Mouse (Mus musculus): Measurements from ENCODE around the gene Trip10. TPM values are rescaled to one million over a fixed set of nuclear protein-coding genes. Genes with fewer than 3 reads are reported as not detected.

Gene Trip10
- polyA plus RNA-seq (2016; fragmentation: Nextera tagmentation; extraction: Ambion mirVana), result 28.1 and 37.9 TPM in 2 replicates

DNA sequence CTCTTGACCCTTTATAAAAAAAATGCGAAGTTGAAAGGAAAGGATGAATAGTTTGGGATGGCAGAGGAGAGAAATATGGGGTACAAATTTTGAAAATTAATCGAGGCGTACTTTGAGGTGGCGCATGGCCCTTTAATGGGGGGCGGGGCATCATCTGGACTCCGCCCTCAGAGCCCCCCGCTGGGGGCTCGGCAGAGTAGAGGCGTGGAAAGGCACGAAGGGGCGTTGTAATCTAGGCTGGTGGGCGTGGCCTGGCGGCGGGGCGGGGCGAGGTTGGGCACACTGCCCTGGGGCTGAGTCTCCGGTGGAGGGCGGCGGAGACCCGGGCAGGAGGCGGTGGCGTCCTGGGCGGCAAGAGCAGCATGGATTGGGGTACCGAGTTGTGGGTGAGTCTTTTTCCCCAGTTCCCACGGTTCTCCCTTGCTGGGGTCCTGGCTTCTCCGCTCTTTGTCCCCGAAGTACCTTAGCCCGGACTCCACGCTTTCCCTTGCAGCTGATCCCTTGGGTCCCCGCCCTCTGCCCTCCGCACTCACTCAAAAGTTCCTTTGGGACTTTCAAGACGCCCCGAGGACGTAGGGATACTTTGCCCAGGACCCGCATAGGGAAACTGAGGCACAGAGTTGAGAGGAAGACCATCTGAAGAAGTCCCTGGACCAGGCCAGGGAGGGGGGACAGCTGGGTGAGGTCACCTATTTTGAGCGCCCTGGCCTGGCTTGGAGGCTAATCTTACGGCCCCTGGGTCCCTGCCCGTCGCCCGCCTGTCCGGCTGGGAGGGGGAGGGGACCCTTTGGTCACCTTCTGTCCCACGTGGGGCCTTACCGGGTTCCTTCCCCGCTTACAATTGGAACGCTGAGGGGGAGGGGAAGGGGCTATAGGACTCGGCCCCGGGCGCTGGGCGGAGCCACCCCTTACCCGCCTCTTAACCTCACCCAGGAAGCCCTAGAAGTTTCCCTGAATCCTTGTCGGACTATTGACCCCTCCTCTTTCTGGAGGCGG is at the start of gene Trip10:
TSS of gene Trip10 (plus strand) at position 270 of the 996 bp plus-strand sequence.
- under 1% methylated on average over 51 of the region's 52 CpGs for WGBS
- peaks cover 38% of the 10 kb centered on the region for H3K4me1 ChIP-seq (replicated peaks)
- H3K36me3 ChIP-seq, result peaks cover 27% of the 10 kb centered on the region
- no peaks in the 10 kb centered on the region for H3K27me3 ChIP-seq (ENCODE audit: insufficient read depth, poor library complexity, severe bottlenecking)
- DNase-seq (ENCODE audit: low spot score), result peak; percentile 96
- H3K27ac ChIP-seq, result peak within 1 kb of the TSS; percentile 90
- peak within 1 kb of the TSS; percentile 79 for H3K4me3 ChIP-seq
- no peaks in the 10 kb centered on the region for H3K9me3 ChIP-seq

GRCm38 (mm10) chr17:57201841-57202724 is 47.2 kb upstream of the Trip10 start:
- WGBS, result 82% methylated on average over 10 of the region's 10 CpGs
- no peaks in the 10 kb centered on the region for H3K9me3 ChIP-seq
- H3K36me3 ChIP-seq, result no peaks in the 10 kb centered on the region
- no peak for DNase-seq (ENCODE audit: low spot score)
- H3K4me1 ChIP-seq (replicated peaks), result no peaks in the 10 kb centered on the region
- H3K4me3 ChIP-seq, result no peak overlapping the region
- no peak overlapping the region for H3K27ac ChIP-seq
- H3K27me3 ChIP-seq (ENCODE audit: insufficient read depth, poor library complexity, severe bottlenecking), result no peaks in the 10 kb centered on the region

DNA sequence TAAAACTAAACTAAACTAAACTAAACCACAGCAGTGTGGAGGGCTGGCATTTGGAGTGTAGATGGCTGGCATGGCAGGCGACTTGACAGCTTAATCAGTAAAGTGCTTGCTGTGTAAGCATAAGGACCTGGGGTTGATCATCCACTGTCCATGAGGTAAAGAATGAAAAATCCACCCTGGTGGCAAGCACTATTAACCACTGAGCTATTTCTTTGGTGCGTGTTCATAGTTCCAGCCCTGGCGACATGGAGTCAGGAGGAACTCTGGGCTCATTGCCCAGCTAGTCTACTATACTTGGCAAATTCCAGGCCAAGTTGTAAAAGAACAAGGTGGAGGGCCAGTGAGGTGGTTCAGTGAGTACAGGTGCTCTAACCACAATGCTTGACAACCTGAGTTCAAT is 41.3 kb upstream of the Trip10 start:
- Histone ChIP-seq H3K27ac (no peak overlapping the region), H3K4me3 (no peak overlapping the region), H3K36me3 (no peaks in the 10 kb centered on the region), H3K27me3 (ENCODE audit: insufficient read depth, poor library complexity, severe bottlenecking) (no peaks in the 10 kb centered on the region), H3K4me1 (replicated peaks) (no peaks in the 10 kb centered on the region), H3K9me3 (no peaks in the 10 kb centered on the region)
- 90% methylated on average over 3 of the region's 3 CpGs for WGBS
- DNase-seq (ENCODE audit: low spot score), result no peak

DNA sequence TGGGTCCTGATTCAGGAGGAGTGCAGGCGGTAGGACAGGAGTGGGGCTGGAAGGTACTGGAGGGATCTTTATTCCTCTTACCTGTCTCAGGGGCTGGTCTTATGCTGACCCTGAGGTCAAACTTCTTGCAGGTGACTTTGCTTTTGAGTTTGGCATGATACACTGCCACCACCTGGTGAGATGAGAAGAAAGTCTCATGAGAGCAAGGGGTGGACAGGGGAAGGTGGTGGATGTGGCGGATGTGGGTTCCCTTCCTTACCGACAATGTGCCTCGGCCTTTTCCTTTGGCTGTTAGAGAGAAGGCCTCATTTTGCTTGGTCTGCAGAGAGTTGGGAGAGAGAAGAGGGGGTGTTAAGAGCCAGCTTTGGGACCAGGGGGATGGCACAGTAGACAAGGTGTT is 39.9 kb upstream of the Trip10 start:
- WGBS, result 76% methylated on average over 4 of the region's 4 CpGs
- Histone ChIP-seq H3K9me3 (no peaks in the 10 kb centered on the region), H3K4me3 (no peak overlapping the region), H3K4me1 (replicated peaks) (no peaks in the 10 kb centered on the region), H3K27me3 (ENCODE audit: insufficient read depth, poor library complexity, severe bottlenecking) (no peaks in the 10 kb centered on the region), H3K27ac (no peak overlapping the region), H3K36me3 (no peaks in the 10 kb centered on the region)
- no peak for DNase-seq (ENCODE audit: low spot score)

- H3K27ac ChIP-seq, result no peak overlapping the region
- H3K4me3 ChIP-seq, result no peak overlapping the region
- no peaks in the 10 kb centered on the region for H3K27me3 ChIP-seq (ENCODE audit: insufficient read depth, poor library complexity, severe bottlenecking)
- H3K9me3 ChIP-seq, result no peaks in the 10 kb centered on the region
- H3K4me1 ChIP-seq (replicated peaks), result 0 out of 2 replicates have a peak, but pooled peaks cover 3% of the 10 kb centered on the region
- no peak for DNase-seq (ENCODE audit: low spot score)
- 58% methylated on average over 9 of the region's 9 CpGs for WGBS
- H3K36me3 ChIP-seq, result no peaks in the 10 kb centered on the region
Measured at GRCm38 (mm10) chr17:57211501-57211900, 37.8 kb upstream of the Trip10 start.

DNA sequence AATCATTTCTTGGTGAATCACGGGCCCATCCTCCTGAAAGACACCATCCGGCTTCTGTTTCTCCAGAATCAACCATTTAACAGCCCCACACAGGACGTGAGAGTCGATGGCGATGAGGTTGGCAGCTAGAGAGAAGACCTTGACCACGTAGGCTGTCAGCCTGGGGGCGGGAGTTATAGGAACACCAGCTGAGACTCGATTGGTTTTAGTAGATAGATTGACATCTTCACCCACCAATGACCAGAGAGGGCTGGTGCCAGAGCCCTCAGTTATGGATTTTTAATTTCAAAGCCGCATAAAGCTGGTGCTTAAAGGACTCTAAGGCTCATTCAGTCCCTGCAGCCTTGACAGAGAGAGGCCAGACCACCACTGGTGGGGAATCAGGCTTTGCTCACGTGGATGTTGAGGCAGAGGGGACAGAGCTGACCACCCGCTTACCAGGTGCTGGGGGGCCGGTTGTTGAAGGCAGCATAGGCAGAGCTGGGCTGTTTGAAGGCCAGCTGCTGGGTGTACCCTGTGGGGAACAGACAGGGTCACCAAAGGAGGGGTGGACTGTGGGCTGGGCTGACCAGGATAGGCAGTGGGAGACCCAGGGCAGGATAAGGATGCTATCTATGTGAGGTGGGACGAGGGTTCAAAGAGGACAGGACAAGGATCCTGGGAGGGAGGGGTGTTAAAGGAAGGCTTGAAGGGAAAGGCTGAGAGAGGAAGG is 34.4 kb upstream of the Trip10 start:
- DNase-seq (ENCODE audit: low spot score), result peak; percentile 12
- H3K4me1 ChIP-seq (replicated peaks), result peaks cover 7% of the 10 kb centered on the region; the same call in 1 of the 2 replicates
- no peaks in the 10 kb centered on the region for H3K36me3 ChIP-seq
- H3K4me3 ChIP-seq, result no peak overlapping the region
- no peaks in the 10 kb centered on the region for H3K9me3 ChIP-seq
- no peak overlapping the region for H3K27ac ChIP-seq
- H3K27me3 ChIP-seq (ENCODE audit: insufficient read depth, poor library complexity, severe bottlenecking), result no peaks in the 10 kb centered on the region
- 47% methylated on average over 13 of the region's 13 CpGs for WGBS

DNA sequence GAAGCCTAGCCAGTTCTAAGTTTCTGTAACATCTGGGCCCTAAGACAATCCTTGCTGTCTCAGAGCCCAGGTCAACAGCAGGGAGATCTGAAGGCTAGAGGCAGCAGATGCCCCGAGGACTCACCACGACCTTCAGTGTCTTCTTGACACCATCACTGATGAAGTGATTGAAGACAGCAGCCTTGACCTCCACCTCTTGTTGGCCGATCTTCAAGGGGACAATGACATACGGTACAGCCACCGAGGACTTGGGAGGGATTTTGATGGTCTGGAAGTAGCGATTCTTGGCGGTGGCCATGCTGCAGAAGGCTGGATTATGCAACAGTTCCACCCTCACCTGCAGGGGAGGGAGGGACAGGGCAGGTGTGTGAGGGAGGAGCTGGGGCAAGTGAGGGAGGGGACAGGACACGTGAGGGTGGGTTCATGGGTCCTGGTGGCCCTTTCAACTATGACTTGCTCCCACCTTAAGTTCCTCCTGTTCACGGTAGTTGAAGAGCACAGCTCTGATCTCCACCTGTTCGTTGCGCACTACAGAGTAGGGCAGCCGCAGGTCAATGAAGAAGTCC is 30.8 kb upstream of the Trip10 start:
- Histone ChIP-seq H3K9me3 (no peaks in the 10 kb centered on the region), H3K27ac (no peak overlapping the region), H3K36me3 (no peaks in the 10 kb centered on the region), H3K27me3 (ENCODE audit: insufficient read depth, poor library complexity, severe bottlenecking) (no peaks in the 10 kb centered on the region), H3K4me3 (no peak overlapping the region), H3K4me1 (replicated peaks) (peaks cover 7% of the 10 kb centered on the region; the same call in 1 of the 2 replicates)
- no peak for DNase-seq (ENCODE audit: low spot score)
- WGBS, result 75% methylated on average over 12 of the region's 12 CpGs

DNA sequence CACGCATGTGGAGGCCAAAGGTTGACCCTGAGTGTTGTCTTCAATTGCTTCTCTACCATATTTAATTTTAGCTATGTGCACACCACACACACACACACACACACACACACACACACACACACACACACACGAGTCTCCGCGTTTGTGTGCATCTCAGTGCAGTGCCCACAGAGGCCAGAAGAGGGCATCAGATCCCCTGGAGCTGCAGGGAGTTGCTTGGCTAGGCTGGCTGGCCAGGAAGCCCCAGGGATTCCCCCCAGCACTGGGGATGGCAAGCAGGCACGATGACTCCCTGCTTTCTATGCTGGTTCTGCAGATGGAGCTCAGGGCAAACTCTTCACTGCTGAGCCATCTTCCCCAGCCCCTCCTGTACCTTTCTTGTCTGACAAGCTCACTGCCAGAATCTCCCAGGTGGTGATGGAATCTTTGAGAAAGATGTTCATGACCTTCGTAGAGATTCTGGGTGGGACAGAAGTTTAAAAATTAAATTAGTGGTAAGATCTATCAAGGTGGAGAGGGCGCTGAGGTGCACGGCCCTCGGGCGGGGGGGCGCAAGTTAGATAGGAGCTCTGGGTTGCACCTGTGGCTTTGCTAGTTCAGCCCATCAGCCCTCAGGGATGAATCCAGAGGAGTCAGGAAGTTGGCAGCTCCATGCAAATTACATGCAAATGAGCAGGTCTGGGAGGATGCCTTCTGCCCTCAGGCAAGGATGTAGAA is 29.9 kb upstream of the Trip10 start:
- Histone ChIP-seq H3K27me3 (ENCODE audit: insufficient read depth, poor library complexity, severe bottlenecking) (0 out of 2 replicates have a peak, but pooled peaks cover 3% of the 10 kb centered on the region), H3K36me3 (no peaks in the 10 kb centered on the region), H3K4me3 (no peak overlapping the region), H3K27ac (no peak overlapping the region), H3K4me1 (replicated peaks) (peaks cover 7% of the 10 kb centered on the region; the same call in 1 of the 2 replicates), H3K9me3 (no peaks in the 10 kb centered on the region)
- DNase-seq (ENCODE audit: low spot score), result peak; percentile 71
- 25% methylated on average over 11 of the region's 11 CpGs for WGBS

DNA sequence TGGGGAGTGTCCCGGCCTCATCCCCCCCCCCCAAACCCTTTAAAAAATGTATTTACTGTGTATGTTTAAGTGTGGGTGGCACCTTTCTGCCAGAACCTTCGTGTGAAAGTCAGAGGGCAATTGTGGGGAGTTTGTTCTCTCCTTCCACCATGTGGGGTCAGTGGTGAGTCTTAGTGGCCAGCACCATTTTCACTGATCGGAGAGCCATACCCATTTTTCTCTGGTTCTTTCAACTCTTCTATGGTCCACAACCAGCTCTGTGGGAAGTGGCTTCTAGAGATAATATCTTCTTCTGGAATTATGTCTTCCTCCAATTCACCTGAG is 29.4 kb upstream of the Trip10 start:
- WGBS, result 21% methylated on average over 3 of the region's 3 CpGs
- no peak overlapping the region for H3K27ac ChIP-seq
- DNase-seq (ENCODE audit: low spot score), result peak; percentile 17
- H3K36me3 ChIP-seq, result no peaks in the 10 kb centered on the region
- peaks cover 10% of the 10 kb centered on the region; the same call in 1 of the 2 replicates for H3K4me1 ChIP-seq (replicated peaks)
- H3K9me3 ChIP-seq, result no peaks in the 10 kb centered on the region
- peaks cover 8% of the 10 kb centered on the region; the same call in 1 of the 2 replicates for H3K27me3 ChIP-seq (ENCODE audit: insufficient read depth, poor library complexity, severe bottlenecking)
- H3K4me3 ChIP-seq, result no peak overlapping the region

DNA sequence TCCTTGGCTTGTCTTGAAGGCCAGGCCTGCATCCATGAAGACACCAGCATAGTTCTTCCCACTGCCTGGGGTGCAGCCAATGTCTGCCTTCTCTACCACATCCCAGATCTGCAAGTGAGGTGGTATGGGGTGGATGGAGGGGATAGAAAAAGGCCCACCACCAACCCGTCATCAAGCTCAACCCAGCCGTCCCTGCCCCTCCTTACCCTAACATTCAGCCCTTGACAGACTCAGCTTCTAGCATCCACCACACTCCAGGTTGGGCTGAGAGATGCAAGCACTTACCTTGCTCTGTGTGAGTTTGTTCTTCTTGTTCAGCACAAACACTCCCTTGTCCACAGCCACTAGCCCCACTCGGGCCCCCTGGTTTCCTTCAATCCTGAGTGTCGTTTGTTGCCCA is 27.3 kb upstream of the Trip10 start:
- Histone ChIP-seq H3K4me3 (no peak overlapping the region), H3K27ac (no peak overlapping the region), H3K4me1 (replicated peaks) (peaks cover 9% of the 10 kb centered on the region; the same call in 1 of the 2 replicates), H3K36me3 (no peaks in the 10 kb centered on the region), H3K9me3 (no peaks in the 10 kb centered on the region), H3K27me3 (ENCODE audit: insufficient read depth, poor library complexity, severe bottlenecking) (peaks cover 8% of the 10 kb centered on the region; the same call in 1 of the 2 replicates)
- DNase-seq (ENCODE audit: low spot score), result no peak
- 78% methylated on average over 4 of the region's 4 CpGs for WGBS

DNA sequence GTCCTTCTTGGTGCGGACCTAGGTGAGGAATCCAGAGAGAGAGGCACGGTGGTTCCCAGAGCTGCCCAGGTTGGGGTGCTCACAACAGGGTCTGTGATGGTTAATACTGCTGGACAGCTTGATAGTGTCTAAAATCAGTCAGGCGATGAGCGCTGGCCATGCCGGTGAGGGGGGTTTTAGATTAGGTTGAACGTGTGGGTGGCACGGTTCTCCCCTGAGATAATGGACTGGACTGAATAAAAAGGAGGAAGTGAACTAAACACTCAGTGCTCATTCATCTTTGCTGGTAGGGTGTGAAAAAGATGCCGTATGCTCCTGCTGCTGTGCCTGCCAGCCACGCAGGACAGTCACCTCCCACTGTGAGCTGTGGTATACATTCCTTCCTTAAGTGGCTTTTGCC is 25.9 kb upstream of the Trip10 start:
- no peak for DNase-seq (ENCODE audit: low spot score)
- WGBS, result 85% methylated on average over 9 of the region's 9 CpGs
- H3K27ac ChIP-seq, result no peak overlapping the region
- peaks cover 9% of the 10 kb centered on the region; the same call in 1 of the 2 replicates for H3K4me1 ChIP-seq (replicated peaks)
- H3K36me3 ChIP-seq, result no peaks in the 10 kb centered on the region
- peaks cover 8% of the 10 kb centered on the region; the same call in 1 of the 2 replicates for H3K27me3 ChIP-seq (ENCODE audit: insufficient read depth, poor library complexity, severe bottlenecking)
- no peak overlapping the region for H3K4me3 ChIP-seq
- H3K9me3 ChIP-seq, result no peaks in the 10 kb centered on the region

All from hindbrain, embryonic 10.5 days (tissue).